Mouse (Mus musculus) liver, adult 2 months (tissue): ENCODE results near the gene Xk. TPM values are rescaled to one million over a fixed set of nuclear protein-coding genes. Genes with fewer than 3 reads are reported as not detected.

Experiments used
- DNase-seq: peaks from one replicate; pipeline ENCODE4 v3.0.0-alpha.2; 2011; ENCODE audit warnings: low read depth, low spot score; ENCODE audit errors: extremely low read depth
- H3K27ac ChIP-seq: fragments of 200-500 bp; replicated peaks from 2 replicates; pipeline ENCODE4 v1.5.1; 2012; ENCODE audit warnings: low read depth, mild to moderate bottlenecking, control low read depth, inconsistent platforms, low read length; ENCODE audit not compliant: insufficient read depth
- H3K27me3 ChIP-seq: fragments of 200-500 bp; 2 replicates; pipeline ENCODE4 v1.6.1; 2012; ENCODE audit warnings: mild to moderate bottlenecking, moderate library complexity, low read length, inconsistent platforms; ENCODE audit not compliant: control insufficient read depth, insufficient read depth
- H3K36me3 ChIP-seq: fragments of 200-500 bp; 2 replicates; pipeline ENCODE4 v1.6.1; 2012; ENCODE audit warnings: low read length, inconsistent platforms; ENCODE audit not compliant: control insufficient read depth, insufficient read depth
- H3K4me1 ChIP-seq: fragments of 200-500 bp; 2 replicates; pipeline ENCODE4 v1.6.1; 2011; ENCODE audit warnings: low read length; ENCODE audit not compliant: control insufficient read depth, insufficient read depth
- H3K4me3 ChIP-seq: fragments of 200-500 bp; 2 replicates; pipeline ENCODE4 v1.5.1; 2011; ENCODE audit warnings: low read depth, mild to moderate bottlenecking, control low read depth, low read length, moderate library complexity; ENCODE audit not compliant: insufficient read depth
- H3K79me2 ChIP-seq: fragments of 200-500 bp; 2 replicates; pipeline ENCODE4 v1.6.1; 2012; ENCODE audit warnings: inconsistent platforms, mild to moderate bottlenecking, low read length, moderate library complexity; ENCODE audit not compliant: control insufficient read depth, insufficient read depth
- H3K9ac ChIP-seq: fragments of 200-500 bp; 2 replicates; pipeline ENCODE4 v1.6.1; 2012; ENCODE audit warnings: low read depth, mild to moderate bottlenecking, control low read depth, inconsistent platforms, low read length
- CTCF ChIP-seq: fragments of 200-500 bp; IDR thresholded peaks from 2 replicates; pipeline ENCODE4 v1.5.1; 2011; ENCODE audit warnings: low read depth, low read length, control low read depth
- POLR2A ChIP-seq: fragments of 200-500 bp; IDR thresholded peaks from 2 replicates; pipeline ENCODE4 v1.6.1; 2011; ENCODE audit warnings: low read length, control low read depth; ENCODE audit not compliant: insufficient read depth; ENCODE audit errors: extremely low read depth
- WGBS: fragments of 180-500 bp; shearing (Covaris S2); methylation state at CpG from one replicate; pipeline ENCODE4 v1.1.7; 2018; 5-methylcytosine and 5-hydroxymethylcytosine counted together
- polyA plus RNA-seq: library from polyadenylated mRNA; depleted of rRNA; stranded (reverse); fragments of >200 nt; gene quantifications from 2 replicates; pipeline ENCODE4 v1.2.3, GENCODE M21; 2012
- total RNA-seq: library from RNA; depleted of rRNA; stranded (reverse); fragments of >200 nt; gene quantifications from 2 replicates; pipeline ENCODE4 v1.2.3, GENCODE M21; 2014

Gene Xk
- total and polyA plus RNA-seq, 2 experiments: 1.8 to 2.0 TPM

DNA sequence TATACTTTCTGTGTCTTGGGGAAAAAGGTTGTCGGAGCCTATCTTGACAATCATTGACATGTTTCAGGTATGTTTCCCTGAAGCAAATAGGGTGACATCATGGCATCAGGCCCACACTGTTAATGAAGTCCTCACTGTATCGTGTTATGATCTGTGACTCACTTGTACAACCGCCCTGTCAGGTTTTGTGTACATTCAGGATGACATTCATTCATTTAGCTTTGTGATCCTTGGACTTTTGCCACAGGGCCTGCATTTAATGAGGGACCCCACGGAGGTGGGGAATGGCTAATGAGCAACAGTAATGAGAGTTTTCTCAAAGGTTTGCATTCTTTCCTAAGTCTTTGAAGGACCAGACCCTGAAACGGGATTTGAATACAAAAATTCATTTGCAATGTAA lies 23.6 kb upstream of the Xk start:
- no peak for TF ChIP-seq CTCF
- no peak for TF ChIP-seq POLR2A
- no peaks in the 10 kb centered on the region for H3K27me3 ChIP-seq
- no peaks in the 10 kb centered on the region for H3K79me2 ChIP-seq
- no peak overlapping the region for H3K9ac ChIP-seq
- H3K36me3 ChIP-seq: no peaks in the 10 kb centered on the region
- H3K4me3 ChIP-seq: no peak overlapping the region
- no peaks in the 10 kb centered on the region; the same call in 1 of the 2 replicates for H3K4me1 ChIP-seq
- 85% methylated on average over 5 of the region's 5 CpGs for WGBS
- H3K27ac ChIP-seq: no peak overlapping the region
- no peak for DNase-seq

- no peak overlapping the region for H3K9ac ChIP-seq
- H3K36me3 ChIP-seq: no peaks in the 10 kb centered on the region
- 80% methylated on average over 10 of the region's 10 CpGs for WGBS
- DNase-seq: no peak
- no peak overlapping the region for H3K27ac ChIP-seq
- TF ChIP-seq POLR2A (no peak), CTCF (no peak)
- H3K4me1 ChIP-seq: no peaks in the 10 kb centered on the region; the same call in 1 of the 2 replicates
- H3K79me2 ChIP-seq: no peaks in the 10 kb centered on the region
- H3K27me3 ChIP-seq: no peaks in the 10 kb centered on the region
- no peak overlapping the region for H3K4me3 ChIP-seq
Measured at GRCm38 (mm10) chrX:9253990-9254389, 18.6 kb upstream of the Xk start.

GRCm38 (mm10) chrX:9254901-9255300 lies 17.7 kb upstream of the Xk start:
- DNase-seq: no peak
- no peak overlapping the region for H3K4me3 ChIP-seq
- no peak for TF ChIP-seq CTCF
- no peak for TF ChIP-seq POLR2A
- H3K9ac ChIP-seq: no peak overlapping the region
- H3K4me1 ChIP-seq: no peaks in the 10 kb centered on the region; the same call in 1 of the 2 replicates
- no peaks in the 10 kb centered on the region for H3K36me3 ChIP-seq
- 100% methylated on average over 3 of the region's 3 CpGs for WGBS
- no peak overlapping the region for H3K27ac ChIP-seq
- no peaks in the 10 kb centered on the region for H3K27me3 ChIP-seq
- no peaks in the 10 kb centered on the region for H3K79me2 ChIP-seq

DNA sequence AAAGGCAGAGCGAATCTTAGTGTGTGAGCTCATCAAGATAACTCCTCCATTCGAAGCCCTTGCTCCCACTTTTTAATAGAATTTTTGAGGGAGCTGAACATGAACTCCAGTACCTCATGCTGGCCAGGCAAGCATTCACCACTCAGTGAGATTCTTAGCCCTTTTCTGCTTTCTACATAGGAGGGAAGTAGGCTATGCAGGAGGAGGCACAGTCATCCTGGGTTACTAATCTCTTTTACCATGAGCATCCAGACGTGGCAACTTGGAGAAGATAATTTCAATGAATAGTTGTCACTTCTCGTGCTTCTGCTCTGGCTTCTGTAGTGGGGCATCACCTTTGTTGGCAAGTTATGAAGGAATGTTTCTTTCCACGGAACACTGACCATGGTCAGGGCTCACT lies 15.8 kb upstream of the Xk start, which contains the start of gene Gm14862:
TSS of gene Gm14862 (minus strand) at position 134 of the 400 bp plus-strand sequence.
- Histone ChIP-seq H3K4me1 (no peaks in the 10 kb centered on the region; the same call in 1 of the 2 replicates), H3K9ac (no peak within 1 kb of the TSS), H3K36me3 (no peaks in the 10 kb centered on the region), H3K79me2 (no peaks in the 10 kb centered on the region), H3K4me3 (no peak within 1 kb of the TSS), H3K27me3 (no peaks in the 10 kb centered on the region), H3K27ac (no peak within 1 kb of the TSS)
- no peak for DNase-seq
- TF ChIP-seq POLR2A (no peak), CTCF (no peak)
- WGBS: 87% methylated on average over 5 of the region's 5 CpGs

DNA sequence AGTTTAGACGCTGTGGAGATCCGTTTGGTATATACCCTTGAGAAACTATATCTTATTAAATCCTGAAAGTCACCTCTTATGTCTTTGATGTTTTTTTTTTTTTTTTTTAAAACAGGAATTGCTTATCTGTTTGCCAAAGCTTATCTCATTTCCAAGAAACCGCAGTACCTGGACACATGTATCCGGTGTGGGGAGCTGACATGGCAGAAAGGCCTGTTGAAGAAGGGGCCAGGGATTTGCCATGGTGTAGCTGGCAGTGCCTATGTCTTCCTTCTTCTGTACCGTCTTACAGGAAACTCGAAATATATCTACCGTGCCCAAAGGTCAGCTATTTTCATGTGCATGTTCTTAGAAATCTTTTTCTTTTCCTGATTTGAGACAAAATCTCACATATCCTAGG lies 14.7 kb upstream of the Xk start:
- H3K36me3 ChIP-seq: no peaks in the 10 kb centered on the region
- no peaks in the 10 kb centered on the region for H3K79me2 ChIP-seq
- DNase-seq: no peak
- WGBS: 66% methylated on average over 7 of the region's 7 CpGs
- H3K4me1 ChIP-seq: no peaks in the 10 kb centered on the region
- H3K9ac ChIP-seq: no peak overlapping the region
- H3K27me3 ChIP-seq: no peaks in the 10 kb centered on the region
- H3K4me3 ChIP-seq: no peak overlapping the region
- no peak overlapping the region for H3K27ac ChIP-seq
- TF ChIP-seq POLR2A: no peak
- TF ChIP-seq CTCF: no peak

GRCm38 (mm10) chrX:9259267-9259666 lies 13.3 kb upstream of the Xk start:
- Histone ChIP-seq H3K27me3 (no peaks in the 10 kb centered on the region), H3K4me1 (no peaks in the 10 kb centered on the region), H3K27ac (no peak overlapping the region), H3K9ac (no peak overlapping the region), H3K36me3 (no peaks in the 10 kb centered on the region), H3K4me3 (no peak overlapping the region), H3K79me2 (no peaks in the 10 kb centered on the region)
- DNase-seq: no peak
- TF ChIP-seq POLR2A (no peak), CTCF (no peak)
- WGBS: 92% methylated on average over 1 of the region's 1 CpGs
